Mouse (Mus musculus): ENCODE results near the gene Pip5kl1. TPM values are rescaled to one million over a fixed set of nuclear protein-coding genes. Genes with fewer than 3 reads are reported as not detected.

Pip5kl1 gene
- polyA plus RNA-seq, 1 experiment from 2014 or later = 0.33 TPM

DNA sequence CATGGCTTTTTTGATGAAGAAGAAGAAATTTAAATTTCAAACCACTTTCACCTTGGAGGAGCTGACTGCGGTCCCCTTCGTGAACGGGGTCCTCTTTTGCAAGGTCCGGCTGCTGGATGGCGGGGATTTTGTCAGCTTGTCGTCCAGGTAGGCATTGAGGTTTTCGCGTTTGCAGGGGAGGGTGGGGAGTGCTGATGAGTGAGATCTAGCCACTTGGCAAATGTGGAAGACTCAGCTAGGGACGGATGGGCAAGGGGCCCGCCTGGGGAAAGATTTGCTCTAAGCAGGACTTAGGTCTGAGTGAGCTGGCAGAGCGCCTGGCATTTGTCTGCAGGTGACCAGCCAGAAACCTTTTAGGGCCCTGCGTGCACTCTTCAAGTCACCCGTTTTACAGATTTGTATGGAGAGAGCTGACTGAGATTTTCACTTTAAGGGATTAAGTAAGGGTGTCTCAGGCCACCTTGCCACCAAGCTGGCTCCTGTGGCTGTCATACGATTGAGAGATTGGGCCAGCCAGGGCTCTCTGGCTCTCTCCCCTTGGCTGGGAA is 38.4 kb upstream of the Pip5kl1 start:
- Histone ChIP-seq H3K9ac (ENCODE audit: low read depth, low read length) (peak overlapping the region; percentile 92), H3K9me3 (ENCODE audit: control insufficient read depth, low read length) (no peaks in the 10 kb centered on the region), H3K4me3 (ENCODE audit: low read length) (peak overlapping the region; percentile 80), H3K27me3 (replicated peaks; ENCODE audit: control insufficient read depth, insufficient read depth, low read length) (no peaks in the 10 kb centered on the region), H3K4me1 (ENCODE audit: control insufficient read depth, insufficient read depth, low read length) (peaks cover 55% of the 10 kb centered on the region), H3K4me2 (ENCODE audit: low read depth, low read length) (peak overlapping the region; percentile 88), H3K36me3 (ENCODE audit: control insufficient read depth, insufficient read depth, low read length) (no peaks in the 10 kb centered on the region), H3K27ac (ENCODE audit: low read length) (peak overlapping the region; percentile 99)
- 1% methylated on average over 14 of the region's 14 CpGs for WGBS
- no peak for ATAC-seq

DNA sequence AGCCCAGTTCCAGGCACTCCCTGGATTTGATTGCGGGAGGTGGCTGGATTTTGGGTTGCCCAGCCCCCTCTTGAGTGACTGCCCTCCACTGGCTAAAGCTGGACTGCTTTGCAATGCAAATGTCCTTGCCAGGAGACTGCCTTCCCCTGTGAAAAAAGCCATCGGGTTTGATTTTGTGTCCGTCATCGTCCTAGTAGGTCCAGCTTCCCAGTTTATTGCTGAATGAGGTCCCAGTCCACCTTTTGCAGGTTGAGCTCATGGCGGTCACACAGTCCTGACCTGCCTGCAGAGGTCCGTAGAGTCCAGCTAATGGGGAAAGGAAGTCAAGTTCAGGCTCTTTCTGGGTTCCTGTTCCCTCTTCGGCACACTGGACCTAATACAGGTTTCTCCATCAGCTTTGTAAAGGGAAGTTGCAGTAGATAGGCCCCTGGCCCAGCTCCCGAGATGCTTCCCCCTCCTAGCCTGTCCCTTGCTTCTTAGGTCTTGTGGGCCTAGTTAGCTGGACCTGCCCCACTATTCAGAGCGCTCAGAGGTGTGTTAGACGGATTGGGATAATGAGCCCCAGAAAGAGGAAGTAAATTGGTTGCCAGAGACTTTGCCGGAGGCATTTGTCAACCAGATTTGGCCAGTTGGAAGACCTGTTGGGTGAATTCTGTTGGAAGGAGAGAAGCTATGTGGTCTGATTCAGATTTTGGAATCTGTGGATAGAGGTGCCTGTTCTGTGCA is 37.8 kb upstream of the Pip5kl1 start:
- no peak for ATAC-seq
- Histone ChIP-seq H3K4me1 (ENCODE audit: control insufficient read depth, insufficient read depth, low read length) (peaks cover 56% of the 10 kb centered on the region), H3K27me3 (replicated peaks; ENCODE audit: control insufficient read depth, insufficient read depth, low read length) (no peaks in the 10 kb centered on the region), H3K4me2 (ENCODE audit: low read depth, low read length) (peak overlapping the region; percentile 88), H3K4me3 (ENCODE audit: low read length) (peak overlapping the region; percentile 80), H3K9ac (ENCODE audit: low read depth, low read length) (peak overlapping the region; percentile 92), H3K9me3 (ENCODE audit: control insufficient read depth, low read length) (no peaks in the 10 kb centered on the region), H3K36me3 (ENCODE audit: control insufficient read depth, insufficient read depth, low read length) (no peaks in the 10 kb centered on the region), H3K27ac (ENCODE audit: low read length) (peak overlapping the region; percentile 99)
- 6% methylated on average over 11 of the region's 11 CpGs for WGBS

DNA sequence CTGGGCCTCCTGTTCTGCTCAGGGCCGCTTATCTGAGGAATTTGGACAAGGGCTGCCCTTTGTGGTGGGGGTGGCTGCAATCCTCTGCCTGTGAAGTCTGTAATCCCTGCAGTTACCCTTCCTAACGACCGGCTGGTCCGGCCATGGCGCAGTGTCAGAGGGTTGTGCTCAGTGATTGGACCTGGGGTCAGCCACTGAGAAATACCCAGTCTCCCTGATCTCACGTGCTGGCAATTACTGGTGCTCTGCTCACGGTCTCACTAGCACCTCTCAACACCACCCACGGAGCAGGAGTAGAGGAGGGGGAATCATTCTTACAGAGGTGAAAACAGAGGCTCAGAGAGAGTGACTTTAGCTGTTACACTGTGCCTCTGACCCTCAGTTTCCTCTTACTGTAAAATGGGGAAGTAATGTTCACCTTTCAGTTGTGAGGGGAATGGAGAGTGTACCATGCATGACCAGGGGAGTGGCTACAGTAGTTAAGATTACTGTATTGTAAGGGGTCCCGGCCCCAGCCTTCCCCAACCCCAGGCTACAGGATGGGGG is 37.2 kb upstream of the Pip5kl1 start:
- ATAC-seq = no peak
- H3K27ac ChIP-seq (ENCODE audit: low read length) = peak overlapping the region; percentile 99
- H3K4me2 ChIP-seq (ENCODE audit: low read depth, low read length) = peak overlapping the region; percentile 88
- no peaks in the 10 kb centered on the region for H3K27me3 ChIP-seq (replicated peaks; ENCODE audit: control insufficient read depth, insufficient read depth, low read length)
- H3K4me1 ChIP-seq (ENCODE audit: control insufficient read depth, insufficient read depth, low read length) = peaks cover 61% of the 10 kb centered on the region
- no peaks in the 10 kb centered on the region for H3K36me3 ChIP-seq (ENCODE audit: control insufficient read depth, insufficient read depth, low read length)
- H3K9me3 ChIP-seq (ENCODE audit: control insufficient read depth, low read length) = no peaks in the 10 kb centered on the region
- H3K9ac ChIP-seq (ENCODE audit: low read depth, low read length) = peak overlapping the region; percentile 92
- peak overlapping the region; percentile 80 for H3K4me3 ChIP-seq (ENCODE audit: low read length)
- 13% methylated on average over 9 of the region's 9 CpGs for WGBS

DNA sequence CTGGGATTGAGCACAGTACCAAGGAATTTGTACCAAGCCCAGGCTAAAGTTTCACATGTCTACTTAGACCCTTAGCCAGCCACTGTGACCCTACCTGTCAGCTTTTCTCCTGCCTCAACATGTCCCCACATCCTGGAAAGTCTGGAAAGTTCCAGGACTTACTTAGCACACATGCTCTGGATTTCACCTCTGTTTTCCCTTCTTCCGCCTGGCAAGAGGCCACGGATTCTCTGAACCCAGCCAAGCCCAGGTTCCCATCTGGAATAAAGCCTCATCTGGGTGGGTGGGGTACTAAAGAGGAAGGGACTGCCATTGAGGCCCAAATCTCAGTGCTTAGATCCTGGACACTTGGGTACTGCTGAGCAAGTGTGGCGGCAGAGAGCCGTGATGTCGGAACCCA is 36.7 kb upstream of the Pip5kl1 start:
- Histone ChIP-seq H3K4me1 (ENCODE audit: control insufficient read depth, insufficient read depth, low read length) (peaks cover 66% of the 10 kb centered on the region), H3K4me3 (ENCODE audit: low read length) (peak overlapping the region; percentile 80), H3K27me3 (replicated peaks; ENCODE audit: control insufficient read depth, insufficient read depth, low read length) (no peaks in the 10 kb centered on the region), H3K4me2 (ENCODE audit: low read depth, low read length) (peak overlapping the region; percentile 88), H3K9ac (ENCODE audit: low read depth, low read length) (peak overlapping the region; percentile 92), H3K9me3 (ENCODE audit: control insufficient read depth, low read length) (no peaks in the 10 kb centered on the region), H3K36me3 (ENCODE audit: control insufficient read depth, insufficient read depth, low read length) (no peaks in the 10 kb centered on the region), H3K27ac (ENCODE audit: low read length) (peak overlapping the region; percentile 99; the same call in 1 of the 2 replicates)
- 59% methylated on average over 5 of the region's 5 CpGs for WGBS
- ATAC-seq = no peak

DNA sequence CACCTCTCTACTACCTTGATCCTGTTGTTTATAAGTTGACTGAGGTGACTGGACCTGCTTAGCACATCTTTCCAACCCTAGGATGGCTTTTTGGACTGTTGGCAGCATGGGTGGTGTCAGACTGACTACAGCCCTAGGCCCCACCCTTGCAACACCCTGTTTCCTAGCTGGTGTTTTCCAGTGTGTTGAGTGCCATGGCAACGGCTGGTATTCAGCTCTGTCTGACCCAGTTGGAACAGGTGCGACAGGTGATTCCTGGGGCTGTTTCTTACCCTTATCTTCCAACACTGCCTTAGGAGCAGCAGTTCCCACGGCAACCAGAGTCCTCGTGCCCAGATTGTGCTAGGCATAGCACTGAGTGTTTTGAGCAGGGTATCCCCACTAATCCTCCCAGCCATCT is 36.1 kb upstream of the Pip5kl1 start:
- H3K27me3 ChIP-seq (replicated peaks; ENCODE audit: control insufficient read depth, insufficient read depth, low read length) = no peaks in the 10 kb centered on the region
- peak overlapping the region; percentile 11 for H3K4me2 ChIP-seq (ENCODE audit: low read depth, low read length)
- H3K27ac ChIP-seq (ENCODE audit: low read length) = no peak overlapping the region
- 58% methylated on average over 4 of the region's 4 CpGs for WGBS
- H3K36me3 ChIP-seq (ENCODE audit: control insufficient read depth, insufficient read depth, low read length) = no peaks in the 10 kb centered on the region
- H3K9me3 ChIP-seq (ENCODE audit: control insufficient read depth, low read length) = no peaks in the 10 kb centered on the region
- H3K4me3 ChIP-seq (ENCODE audit: low read length) = no peak overlapping the region
- H3K9ac ChIP-seq (ENCODE audit: low read depth, low read length) = no peak overlapping the region
- H3K4me1 ChIP-seq (ENCODE audit: control insufficient read depth, insufficient read depth, low read length) = peaks cover 71% of the 10 kb centered on the region
- ATAC-seq = no peak

DNA sequence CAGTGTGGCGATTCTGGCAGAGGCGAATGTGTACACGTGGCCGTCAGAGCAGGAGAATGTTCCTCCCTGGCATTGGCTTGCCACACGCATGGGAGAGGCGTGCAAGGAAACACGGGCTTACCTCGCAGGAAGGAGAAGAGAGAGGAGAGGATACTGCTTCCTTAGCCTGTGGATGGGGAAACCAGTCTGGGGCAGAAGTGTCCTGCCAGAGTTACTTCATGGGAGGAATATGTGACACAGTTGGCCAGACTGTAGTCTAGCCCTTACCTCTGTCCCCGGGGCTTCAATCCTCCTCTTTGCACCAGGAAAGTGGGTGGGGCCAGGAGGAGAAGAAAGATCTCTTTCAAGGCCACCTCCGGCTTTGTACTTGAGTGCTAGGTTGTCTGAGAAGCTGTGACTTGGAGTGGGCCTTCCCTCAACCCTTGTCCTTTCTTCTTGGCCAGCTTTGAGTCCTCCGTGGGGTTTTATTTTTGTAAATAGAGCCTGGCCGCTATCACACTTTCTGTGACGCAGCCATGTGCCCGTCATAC is 35.1 kb upstream of the Pip5kl1 start:
- peaks cover 63% of the 10 kb centered on the region for H3K4me1 ChIP-seq (ENCODE audit: control insufficient read depth, insufficient read depth, low read length)
- peak overlapping the region; percentile 20; the same call in 1 of the 2 replicates for H3K9ac ChIP-seq (ENCODE audit: low read depth, low read length)
- WGBS = 64% methylated on average over 14 of the region's 14 CpGs
- H3K9me3 ChIP-seq (ENCODE audit: control insufficient read depth, low read length) = no peaks in the 10 kb centered on the region
- H3K27me3 ChIP-seq (replicated peaks; ENCODE audit: control insufficient read depth, insufficient read depth, low read length) = no peaks in the 10 kb centered on the region
- H3K36me3 ChIP-seq (ENCODE audit: control insufficient read depth, insufficient read depth, low read length) = no peaks in the 10 kb centered on the region
- H3K27ac ChIP-seq (ENCODE audit: low read length) = peak overlapping the region; percentile 29; the same call in 1 of the 2 replicates
- H3K4me2 ChIP-seq (ENCODE audit: low read depth, low read length) = peak overlapping the region; percentile 20
- ATAC-seq = no peak
- no peak overlapping the region; the same call in 1 of the 2 replicates for H3K4me3 ChIP-seq (ENCODE audit: low read length)

DNA sequence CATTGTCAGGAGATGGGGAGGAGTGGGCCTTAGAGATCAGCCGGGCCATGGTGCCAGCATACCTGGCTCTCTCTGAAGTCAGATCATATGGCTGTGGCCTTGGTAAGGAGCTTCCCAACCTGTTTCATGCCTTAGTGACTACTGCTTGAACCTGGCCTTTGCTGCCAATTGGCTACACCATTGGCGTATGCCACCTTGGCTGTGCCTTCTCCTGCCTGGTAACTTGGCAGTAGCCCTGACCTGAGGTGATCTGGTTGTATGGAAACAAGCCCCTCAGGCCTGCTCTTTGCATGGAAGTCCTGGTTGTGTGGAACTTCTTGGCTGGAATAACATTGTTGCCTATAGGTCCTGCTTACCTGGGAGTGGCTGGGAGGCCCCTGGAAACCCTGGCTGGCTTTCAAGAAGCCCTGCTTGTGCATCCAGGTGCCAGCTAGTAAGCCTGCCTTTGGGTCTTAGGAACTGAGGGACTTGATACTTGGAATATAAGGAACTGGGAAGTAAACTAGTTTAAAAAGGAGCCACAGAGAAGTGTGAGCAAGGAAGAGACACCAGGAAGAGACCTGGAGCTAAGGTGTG is 33.2 kb upstream of the Pip5kl1 start:
- H3K4me2 ChIP-seq (ENCODE audit: low read depth, low read length) = no peak overlapping the region
- no peaks in the 10 kb centered on the region for H3K36me3 ChIP-seq (ENCODE audit: control insufficient read depth, insufficient read depth, low read length)
- 0 out of 2 replicates have a peak overlapping the region, but pooled peaks have one; percentile 10 for H3K27ac ChIP-seq (ENCODE audit: low read length)
- ATAC-seq = no peak
- no peak overlapping the region for H3K4me3 ChIP-seq (ENCODE audit: low read length)
- H3K4me1 ChIP-seq (ENCODE audit: control insufficient read depth, insufficient read depth, low read length) = peaks cover 61% of the 10 kb centered on the region
- WGBS = 92% methylated on average over 2 of the region's 2 CpGs
- no peaks in the 10 kb centered on the region for H3K27me3 ChIP-seq (replicated peaks; ENCODE audit: control insufficient read depth, insufficient read depth, low read length)
- H3K9me3 ChIP-seq (ENCODE audit: control insufficient read depth, low read length) = no peaks in the 10 kb centered on the region
- H3K9ac ChIP-seq (ENCODE audit: low read depth, low read length) = no peak overlapping the region

DNA sequence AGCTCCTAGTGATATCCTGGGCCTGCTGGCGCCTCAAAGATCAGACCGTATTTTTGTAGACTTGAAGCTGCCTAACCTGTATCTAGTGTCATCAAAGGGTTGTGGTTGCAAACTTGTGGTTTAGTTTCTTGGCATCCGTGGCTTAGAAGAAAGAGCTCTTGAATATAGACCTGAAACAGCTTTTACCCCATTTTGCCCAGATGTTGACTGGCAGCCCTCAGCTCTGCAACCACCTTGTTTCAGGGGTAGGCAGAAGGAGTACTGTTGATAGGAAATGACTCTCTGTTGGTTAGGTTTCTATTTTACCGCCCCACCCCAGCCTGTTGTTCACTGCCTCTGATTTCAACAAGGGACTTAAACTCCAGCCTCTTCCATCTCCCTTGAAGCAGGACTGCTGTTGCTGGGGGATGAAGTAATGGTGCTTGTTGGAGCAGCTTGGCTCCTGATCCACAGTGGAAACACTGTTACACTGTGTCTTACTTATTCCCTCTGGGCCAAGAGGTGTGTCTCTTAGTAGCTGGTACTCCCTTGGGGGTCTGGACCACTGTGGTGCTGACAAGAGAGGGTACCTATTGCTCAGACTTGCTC is 32.5 kb upstream of the Pip5kl1 start:
- H3K4me1 ChIP-seq (ENCODE audit: control insufficient read depth, insufficient read depth, low read length) = peaks cover 62% of the 10 kb centered on the region
- 80% methylated on average over 4 of the region's 4 CpGs for WGBS

DNA sequence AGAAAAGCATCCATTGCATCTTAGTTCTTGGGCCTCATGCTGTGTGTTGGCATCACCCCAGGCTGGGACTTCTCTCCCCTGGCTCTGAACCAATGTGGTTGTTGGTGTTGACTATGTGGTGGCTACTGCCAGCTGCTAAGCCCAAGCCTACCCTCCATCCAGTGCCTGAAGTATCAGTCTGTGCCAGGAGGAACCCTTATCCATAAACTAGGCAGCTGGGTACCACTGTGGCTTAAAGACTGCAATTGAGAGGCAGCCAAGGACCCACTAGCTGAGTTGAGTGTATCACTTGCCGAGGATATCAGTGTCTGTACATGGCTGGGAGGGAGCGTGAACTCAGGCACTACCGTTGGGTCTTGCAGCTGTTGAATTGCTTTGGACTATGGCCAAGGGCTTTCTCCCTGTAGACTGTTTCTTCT is 31.6 kb upstream of the Pip5kl1 start:
- Histone ChIP-seq H3K4me1 (ENCODE audit: control insufficient read depth, insufficient read depth, low read length) (peaks cover 56% of the 10 kb centered on the region), H3K9me3 (ENCODE audit: control insufficient read depth, low read length) (no peaks in the 10 kb centered on the region), H3K9ac (ENCODE audit: low read depth, low read length) (no peak overlapping the region; the same call in 1 of the 2 replicates), H3K4me3 (ENCODE audit: low read length) (no peak overlapping the region), H3K27ac (ENCODE audit: low read length) (no peak overlapping the region), H3K4me2 (ENCODE audit: low read depth, low read length) (no peak overlapping the region), H3K36me3 (ENCODE audit: control insufficient read depth, insufficient read depth, low read length) (no peaks in the 10 kb centered on the region), H3K27me3 (replicated peaks; ENCODE audit: control insufficient read depth, insufficient read depth, low read length) (no peaks in the 10 kb centered on the region)
- no peak for ATAC-seq
- WGBS = 54% methylated on average over 3 of the region's 3 CpGs

More for the DNA sequence above, 32.5 kb upstream of the Pip5kl1 start:
- no peak overlapping the region for H3K4me2 ChIP-seq (ENCODE audit: low read depth, low read length)
- H3K4me3 ChIP-seq (ENCODE audit: low read length) = no peak overlapping the region
- H3K9ac ChIP-seq (ENCODE audit: low read depth, low read length) = no peak overlapping the region
- no peak for ATAC-seq
- no peaks in the 10 kb centered on the region for H3K36me3 ChIP-seq (ENCODE audit: control insufficient read depth, insufficient read depth, low read length)
- no peak overlapping the region for H3K27ac ChIP-seq (ENCODE audit: low read length)
- no peaks in the 10 kb centered on the region for H3K27me3 ChIP-seq (replicated peaks; ENCODE audit: control insufficient read depth, insufficient read depth, low read length)
- H3K9me3 ChIP-seq (ENCODE audit: control insufficient read depth, low read length) = no peaks in the 10 kb centered on the region

Data from intestine, embryonic 16.5 days (tissue).